Mouse (Mus musculus) layer of hippocampus, postnatal 25 days (tissue): Measurements from ENCODE around the gene Gmpr2. TPM values are rescaled to one million over a fixed set of nuclear protein-coding genes. Genes with fewer than 3 reads are reported as not detected.

Source experiments
- DNase-seq, 2 experiments: peaks; one replicate each; pipeline ENCODE4 v3.0.0; 2022; ENCODE audit warnings: mixed read lengths in 2 of 2, low spot score in 1 of 2; ENCODE audit errors: extremely low spot score in 1 of 2
- total RNA-seq, 2 experiments: library from RNA; stranded (reverse); gene quantifications; 2 replicates each; pipeline ENCODE4 v1.2.3; 2021

Gene Gmpr2
- 10 to 100 TPM; 26.8 to 29.3 TPM for total RNA-seq

- DNase-seq, result peak; percentile 70 to 90
Measured at GRCm38 (mm10) chr14:55671833-55672740, at the start of gene Gmpr2, which contains the start of gene Nedd8. TSS of gene Gmpr2 (plus strand) at chr14:55671941. TSS of gene Nedd8 (minus strand) at chr14:55672124.

- DNase-seq, result no peak
Measured at GRCm38 (mm10) chr14:55628077-55628827, 43.5 kb upstream of the Gmpr2 start.

GRCm38 (mm10) chr14:55629312-55629711 is 42.4 kb upstream of the Gmpr2 start:
- peak in 1 of 2 experiments; percentile 66 for DNase-seq

- DNase-seq, result peak in 1 of 2 experiments; percentile 24
Measured at GRCm38 (mm10) chr14:55634874-55635522, 36.7 kb upstream of the Gmpr2 start.

GRCm38 (mm10) chr14:55635523-55636007 is 36.2 kb upstream of the Gmpr2 start, which contains the start of gene Ipo4:
TSS of gene Ipo4 (minus strand) at chr14:55635957.
- peak; percentile 79 for DNase-seq

- DNase-seq, result no peak
Measured at GRCm38 (mm10) chr14:55637795-55638194, 33.9 kb upstream of the Gmpr2 start, which contains the start of gene Gm49378. TSS of gene Gm49378 (minus strand) at chr14:55637895.

GRCm38 (mm10) chr14:55640816-55641215 is 30.9 kb upstream of the Gmpr2 start:
- no peak for DNase-seq

GRCm38 (mm10) chr14:55641291-55641690 is 30.4 kb upstream of the Gmpr2 start:
- no peak for DNase-seq

- DNase-seq, result no peak
Measured at GRCm38 (mm10) chr14:55642679-55643059, 29.1 kb upstream of the Gmpr2 start.

GRCm38 (mm10) chr14:55643060-55643907 is 28.5 kb upstream of the Gmpr2 start, which contains the start of gene Tm9sf1:
TSS of gene Tm9sf1 (minus strand) at chr14:55643806.
- DNase-seq, result peak; percentile 78 to 96

- no peak for DNase-seq
Measured at GRCm38 (mm10) chr14:55644261-55644888, 27.4 kb upstream of the Gmpr2 start.

- no peak for DNase-seq
Measured at GRCm38 (mm10) chr14:55649884-55650283, 21.9 kb upstream of the Gmpr2 start, which contains the start of gene Tssk4. TSS of gene Tssk4 (plus strand) at chr14:55650184.

- no peak for DNase-seq
Measured at GRCm38 (mm10) chr14:55651528-55651927, 20.2 kb upstream of the Gmpr2 start.

GRCm38 (mm10) chr14:55656935-55657334 is 14.8 kb upstream of the Gmpr2 start:
- DNase-seq, result no peak

- DNase-seq, result no peak
Measured at GRCm38 (mm10) chr14:55658011-55658410, 13.7 kb upstream of the Gmpr2 start.

- peak; percentile 67 to 68 for DNase-seq
Measured at GRCm38 (mm10) chr14:55659960-55660573, 11.7 kb upstream of the Gmpr2 start, which contains the start of gene Mdp1. TSS of gene Mdp1 (minus strand) at chr14:55660508.

- DNase-seq, result no peak
Measured at GRCm38 (mm10) chr14:55660636-55661035, 11.1 kb upstream of the Gmpr2 start.

GRCm38 (mm10) chr14:55671486-55671832 is 282 bp upstream of the Gmpr2 start:
- DNase-seq, result no peak

GRCm38 (mm10) chr14:55672741-55673060 is 960 bp downstream of the Gmpr2 start:
- DNase-seq, result no peak
